11 mouse cellular contexts compared by ENCODE assay signal in the genomic region with DNA sequence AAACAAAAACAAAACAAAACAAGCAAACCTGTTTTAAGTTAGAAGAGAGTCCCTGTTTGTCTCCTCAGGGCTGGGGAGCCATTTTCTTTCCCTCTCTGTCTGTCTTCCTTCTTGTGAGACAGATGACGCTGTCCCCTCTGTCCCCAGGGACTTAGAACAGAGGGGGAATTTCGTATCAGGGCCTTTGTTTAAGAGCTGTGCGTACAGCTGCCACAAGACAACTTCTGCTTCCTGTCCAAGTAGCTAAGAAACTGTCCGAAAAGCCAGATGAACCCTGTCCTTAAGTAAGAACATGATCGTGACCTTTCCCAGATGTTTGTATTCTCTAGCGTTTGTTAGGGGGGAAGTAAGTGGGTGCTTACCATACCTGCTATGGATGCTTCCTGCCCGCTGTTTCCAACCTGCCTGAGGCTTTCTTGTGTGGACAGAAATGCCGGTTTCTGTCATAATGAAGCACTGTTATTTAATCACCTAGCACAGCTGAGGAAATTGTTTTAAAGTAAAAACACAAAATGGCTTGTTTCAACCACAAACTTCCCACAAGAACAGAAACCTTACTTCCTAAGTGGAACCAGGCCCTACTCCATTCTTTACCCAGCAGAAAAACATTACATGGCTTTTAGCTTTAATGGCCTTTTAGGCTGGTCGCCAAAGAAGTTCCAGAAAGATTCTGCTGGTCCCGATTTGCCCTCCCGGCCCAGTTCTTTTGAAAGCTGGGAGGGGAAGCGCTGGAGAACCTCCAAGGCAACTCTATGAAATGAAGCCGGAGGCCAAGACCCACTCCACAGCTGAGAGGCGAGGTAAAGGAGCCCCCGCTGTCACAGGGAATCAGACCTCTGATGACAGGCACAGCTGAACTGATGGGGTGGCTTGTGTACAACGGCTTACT.
DNase-seq lines count a peak whose midpoint lies in the region; ATAC-seq and TF ChIP-seq lines count a peak whose summit lies in the region.
"Had no signal": no experiment of that assay in that cellular context is flagged by ENCODE, and none has a peak within 500 bp of the region (broad histone marks: within the 10 kb centered on the region; RNA-seq: fewer than 3 reads in every experiment).

No protein-coding gene starts in this region.

- no peak for ATAC-seq in embryonic facial prominence, embryonic 11.5 days (replicated peaks; ENCODE audit: insufficient number of reproducible peaks, low FRiP score, low TSS enrichment, low read depth)
- no peak for ATAC-seq in hindbrain, embryonic 14.5 days (ENCODE audit: low FRiP score)
- ATAC-seq in midbrain, postnatal 0 days (ENCODE audit: low FRiP score), result no peak
- no peak for ATAC-seq in activated CD4-positive, CD25-positive, alpha-beta regulatory T cell, adult 4 months
- ATAC-seq: Patski had no signal

- TF ChIP-seq CTCF in midbrain, postnatal 0 days (IDR thresholded peaks at IDR 0.05), result no peak

- H3K27ac ChIP-seq in embryonic facial prominence, embryonic 11.5 days (replicated peaks; ENCODE audit: low read depth, low read length), result peak overlapping the region; percentile 59
- 0 out of 2 replicates have a peak overlapping the region, but pooled peaks have one; percentile 11 for H3K27ac ChIP-seq in hindbrain, embryonic 14.5 days
- 0 out of 2 replicates have a peak overlapping the region, but pooled peaks have one; percentile 26 for H3K27ac ChIP-seq in midbrain, postnatal 0 days (ENCODE audit: low read depth, low read length)
- H3K27ac ChIP-seq: hindbrain, embryonic 15.5 days; neural tube, embryonic 12.5 days had no signal

- H3K27me3 ChIP-seq in embryonic facial prominence, embryonic 11.5 days (ENCODE audit: control insufficient read depth, insufficient read depth, low read length), result no peaks in the 10 kb centered on the region
- no peaks in the 10 kb centered on the region for H3K27me3 ChIP-seq in hindbrain, embryonic 14.5 days (ENCODE audit: control insufficient read depth, insufficient read depth, low read length)
- no peaks in the 10 kb centered on the region for H3K27me3 ChIP-seq in midbrain, postnatal 0 days (ENCODE audit: insufficient read depth, low read length)
- H3K27me3 ChIP-seq: hindbrain, embryonic 15.5 days; neural tube, embryonic 12.5 days; Patski had no signal

- H3K4me2 ChIP-seq in embryonic facial prominence, embryonic 11.5 days (ENCODE audit: low read depth, low read length), result no peak overlapping the region
- no peak overlapping the region for H3K4me2 ChIP-seq in hindbrain, embryonic 14.5 days (replicated peaks)
- H3K4me2 ChIP-seq in midbrain, postnatal 0 days (ENCODE audit: low read depth, low read length, poor library complexity, severe bottlenecking), result no peak overlapping the region
- H3K4me2 ChIP-seq: hindbrain, embryonic 15.5 days; neural tube, embryonic 12.5 days had no signal

- H3K36me3 ChIP-seq in embryonic facial prominence, embryonic 11.5 days (replicated peaks; ENCODE audit: control insufficient read depth, insufficient read depth, low read depth, low read length), result no peaks in the 10 kb centered on the region
- no peaks in the 10 kb centered on the region for H3K36me3 ChIP-seq in hindbrain, embryonic 14.5 days (replicated peaks; ENCODE audit: control insufficient read depth, insufficient read depth)
- no peaks in the 10 kb centered on the region for H3K36me3 ChIP-seq in midbrain, postnatal 0 days (ENCODE audit: insufficient read depth, low read length)
- H3K36me3 ChIP-seq: hindbrain, embryonic 15.5 days; neural tube, embryonic 12.5 days had no signal

- intact Hi-C loops in left cerebral cortex, postnatal 4 days (cut with DNase I), result no loop called here

- no peaks in the 10 kb centered on the region for H3K4me1 ChIP-seq in embryonic facial prominence, embryonic 11.5 days (ENCODE audit: control insufficient read depth, insufficient read depth, low read length)
- no peaks in the 10 kb centered on the region; the same call in 1 of the 2 replicates for H3K4me1 ChIP-seq in hindbrain, embryonic 14.5 days (replicated peaks; ENCODE audit: control insufficient read depth, insufficient read depth, low read length)
- no peaks in the 10 kb centered on the region for H3K4me1 ChIP-seq in midbrain, postnatal 0 days (ENCODE audit: insufficient read depth, low read length)

- H3K4me3 ChIP-seq in embryonic facial prominence, embryonic 11.5 days (ENCODE audit: low read depth, low read length), result no peak overlapping the region
- no peak overlapping the region for H3K4me3 ChIP-seq in hindbrain, embryonic 14.5 days (replicated peaks; ENCODE audit: low read length)
- no peak overlapping the region for H3K4me3 ChIP-seq in midbrain, postnatal 0 days (ENCODE audit: low read depth, low read length)
- H3K4me3 ChIP-seq: hindbrain, embryonic 15.5 days; neural tube, embryonic 12.5 days had no signal

- 32% methylated on average over 16 of the region's 16 CpGs for WGBS in embryonic facial prominence, embryonic 11.5 days
- WGBS in hindbrain, embryonic 14.5 days, result 42% methylated on average over 16 of the region's 16 CpGs
- WGBS in midbrain, postnatal 0 days, result 53% methylated on average over 16 of the region's 16 CpGs

- no peak overlapping the region for H3K9ac ChIP-seq in embryonic facial prominence, embryonic 11.5 days (replicated peaks; ENCODE audit: low read length)
- no peak overlapping the region for H3K9ac ChIP-seq in hindbrain, embryonic 14.5 days
- H3K9ac ChIP-seq in midbrain, postnatal 0 days (replicated peaks; ENCODE audit: low read length, poor library complexity, severe bottlenecking), result no peak overlapping the region
- H3K9ac ChIP-seq: hindbrain, embryonic 15.5 days; neural tube, embryonic 12.5 days had no signal

- no peaks in the 10 kb centered on the region for H3K9me3 ChIP-seq in embryonic facial prominence, embryonic 11.5 days (replicated peaks; ENCODE audit: control insufficient read depth, low read length)
- H3K9me3 ChIP-seq in hindbrain, embryonic 14.5 days (ENCODE audit: control insufficient read depth, low read length), result no peaks in the 10 kb centered on the region
- H3K9me3 ChIP-seq in midbrain, postnatal 0 days (ENCODE audit: low read length), result no peaks in the 10 kb centered on the region
- H3K9me3 ChIP-seq: hindbrain, embryonic 15.5 days; neural tube, embryonic 12.5 days had no signal

- DNase-seq in left cerebral cortex, postnatal 4 days, result peak; percentile 31
- DNase-seq in left cerebral cortex, adult 18-20 months (ENCODE audit: low spot score in 2 of 2), result no peak
- peak; percentile 61 for DNase-seq in embryonic facial prominence, embryonic 11.5 days (ENCODE audit: low spot score)
- DNase-seq in hindbrain, embryonic 14.5 days (ENCODE audit: low spot score), result peak; percentile 27
- DNase-seq in midbrain, postnatal 0 days (ENCODE audit: low spot score), result no peak
- no peak for DNase-seq in layer of hippocampus, adult 18-20 months (ENCODE audit: low spot score in 2 of 2)
- DNase-seq in T-cell, adult 2 months (ENCODE audit: low spot score), result no peak

Comparison
In these comparisons a context has a peak if more than half of its experiments do, and no peak if none do; other contexts are left out.
1. DNase-seq: peak in left cerebral cortex, postnatal 4 days (single experiment), embryonic facial prominence, embryonic 11.5 days (single experiment) and hindbrain, embryonic 14.5 days (single experiment); none in left cerebral cortex, adult 18-20 months (0 of 2), midbrain, postnatal 0 days (single experiment), layer of hippocampus, adult 18-20 months (0 of 2) and T-cell, adult 2 months (single experiment).
2. Peak in every context shown above with its lines, with median percentiles within 50 percentile points of each other: H3K27ac ChIP-seq.